Mouse (Mus musculus) hindbrain, embryonic 10.5 days (tissue): ENCODE measurements around the gene Ndufs7. TPM values are rescaled to one million over a fixed set of nuclear protein-coding genes. Genes with fewer than 3 reads are reported as not detected.
A peak's percentile ranks its signal among the peaks of the same experiment; 100 is the strongest.

Experiments
- DNase-seq: peaks from one replicate; pipeline ENCODE4 v3.0.0-alpha.2; 2017; ENCODE audit warnings: low spot score
- H3K27ac ChIP-seq: fragments of 300-500 bp; sonication (generic); 2 replicates; pipeline ENCODE4 v1.5.1; 2016; ENCODE audit warnings: mild to moderate bottlenecking, moderate library complexity
- H3K27me3 ChIP-seq: fragments of 300-500 bp; sonication (generic); 2 replicates; pipeline ENCODE4 v1.6.1; 2016; ENCODE audit warnings: mild to moderate bottlenecking; ENCODE audit not compliant: poor library complexity, insufficient read depth, severe bottlenecking
- H3K36me3 ChIP-seq: fragments of 300-500 bp; sonication (generic); 2 replicates; pipeline ENCODE4 v1.6.1; 2016; ENCODE audit warnings: mild to moderate bottlenecking, moderate library complexity
- H3K4me1 ChIP-seq: fragments of 300-500 bp; sonication (generic); replicated peaks from 2 replicates; pipeline ENCODE4 v1.6.1; 2016; ENCODE audit warnings: mild to moderate bottlenecking
- H3K4me3 ChIP-seq: fragments of 300-500 bp; sonication (generic); 2 replicates; pipeline ENCODE4 v1.5.1; 2016; ENCODE audit warnings: mild to moderate bottlenecking, moderate library complexity
- H3K9me3 ChIP-seq: fragments of 300-500 bp; sonication (generic); 2 replicates; pipeline ENCODE4 v1.6.1; 2016; ENCODE audit warnings: mild to moderate bottlenecking, moderate library complexity
- WGBS: fragments of 180-500 bp; shearing (Covaris S2); methylation state at CpG from one replicate; pipeline ENCODE4 v1.1.7; 2016; 5-methylcytosine and 5-hydroxymethylcytosine counted together
- polyA plus RNA-seq: library from polyadenylated mRNA; unstranded; fragments of >200 nt; fragmentation: Nextera tagmentation; extraction: Ambion mirVana; gene quantifications from 2 replicates; pipeline ENCODE4 v1.2.1, GENCODE M21; 2016

The Ndufs7 gene
- polyA plus RNA-seq, 1 experiment from 2014 or later, result 313 TPM

DNA sequence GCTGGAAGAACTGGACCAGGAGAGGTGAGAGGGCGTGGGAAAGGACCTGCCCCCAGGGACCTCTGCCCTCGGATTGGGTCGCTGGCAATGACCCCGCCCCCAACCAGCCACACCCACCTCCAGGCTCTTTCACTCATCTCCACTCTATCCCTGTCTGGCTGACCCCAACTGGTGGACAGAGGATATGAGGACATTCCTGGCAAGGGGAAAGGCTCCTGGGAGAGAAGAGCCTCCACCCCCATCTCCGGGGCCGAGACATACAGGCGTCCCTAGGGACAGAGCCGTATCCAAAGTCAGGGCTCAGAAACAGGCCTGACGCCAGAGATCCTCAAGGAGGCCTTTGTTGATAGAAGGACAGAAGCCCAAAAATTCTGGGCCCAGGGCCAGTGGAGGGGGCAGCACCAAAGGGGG lies 53.6 kb downstream of the Ndufs7 start:
- peak overlapping the region; percentile 96 for H3K27ac ChIP-seq
- no peaks in the 10 kb centered on the region for H3K9me3 ChIP-seq
- peaks cover 92% of the 10 kb centered on the region for H3K27me3 ChIP-seq
- 5% methylated on average over 9 of the region's 9 CpGs for WGBS
- DNase-seq, result peak; percentile 73
- H3K36me3 ChIP-seq, result peaks cover 51% of the 10 kb centered on the region
- peaks cover 64% of the 10 kb centered on the region for H3K4me1 ChIP-seq
- peak overlapping the region; percentile 68 for H3K4me3 ChIP-seq

DNA sequence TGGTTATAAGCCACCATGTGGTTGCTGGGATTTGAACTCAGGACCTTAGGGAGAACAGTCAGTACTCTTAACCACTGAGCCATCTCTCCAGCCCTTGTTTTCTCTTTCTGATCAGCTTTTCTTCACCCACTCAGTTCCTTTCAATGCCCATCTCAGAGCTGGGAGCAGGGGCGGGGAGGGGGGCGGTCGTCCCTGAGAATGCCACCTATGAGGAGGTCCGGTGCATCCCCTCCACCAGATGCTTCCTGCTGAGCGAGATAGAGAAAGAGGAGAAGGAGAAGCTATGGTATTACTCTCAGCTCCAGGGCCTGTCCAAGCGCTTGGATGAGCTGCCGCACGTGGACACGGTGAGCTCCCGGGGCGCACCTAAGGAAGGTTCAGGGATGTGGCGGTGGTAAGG lies 55.5 kb downstream of the Ndufs7 start:
- Histone ChIP-seq H3K27me3 (peaks cover 85% of the 10 kb centered on the region), H3K9me3 (no peaks in the 10 kb centered on the region), H3K36me3 (peaks cover 71% of the 10 kb centered on the region), H3K27ac (no peak overlapping the region), H3K4me3 (peak overlapping the region; percentile 29), H3K4me1 (peaks cover 44% of the 10 kb centered on the region)
- DNase-seq, result no peak
- WGBS, result 26% methylated on average over 12 of the region's 12 CpGs

DNA sequence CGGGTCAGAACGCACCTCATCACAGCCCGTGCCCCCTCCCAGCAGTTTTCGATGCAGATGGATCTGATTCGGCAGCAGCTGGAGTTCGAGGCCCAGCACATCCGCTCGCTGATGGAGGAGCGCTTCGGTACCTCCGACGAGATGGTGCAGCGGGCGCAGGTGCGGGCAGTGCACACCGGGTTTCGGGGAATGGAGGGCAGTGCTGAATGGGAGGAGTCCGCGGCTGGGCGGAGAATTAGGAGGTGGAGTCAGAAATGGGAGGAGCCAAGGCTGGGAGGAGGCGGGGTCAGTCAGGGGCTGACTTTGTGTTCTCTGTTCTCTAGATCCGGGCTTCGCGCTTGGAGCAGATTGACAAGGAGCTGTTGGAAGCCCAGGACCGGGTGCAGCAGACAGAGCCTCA lies 55.9 kb downstream of the Ndufs7 start:
- 18% methylated on average over 25 of the region's 25 CpGs for WGBS
- Histone ChIP-seq H3K27ac (no peak overlapping the region), H3K4me3 (peak overlapping the region; percentile 29), H3K36me3 (peaks cover 74% of the 10 kb centered on the region), H3K9me3 (no peaks in the 10 kb centered on the region), H3K4me1 (peaks cover 40% of the 10 kb centered on the region), H3K27me3 (peaks cover 81% of the 10 kb centered on the region)
- DNase-seq, result no peak

Other genes starting within 250 kb of the Ndufs7 start
- 8.4 and 9.0 TPM in 2 replicates for gene Arhgap45, start 232.5 kb upstream of the Ndufs7 start, polyA plus RNA-seq
- 261 and 268 TPM in 2 replicates for gene Polr2e, start 209.3 kb upstream of the Ndufs7 start, polyA plus RNA-seq
- 681 and 705 TPM in 2 replicates for gene Gpx4, start 202.0 kb upstream of the Ndufs7 start, polyA plus RNA-seq
- 16.8 and 17.2 TPM in 2 replicates for gene Sbno2, start 143.6 kb upstream of the Ndufs7 start, polyA plus RNA-seq
- gene Stk11, start 133.3 kb upstream of the Ndufs7 start, polyA plus RNA-seq, result 18.5 and 21.1 TPM in 2 replicates
- gene Atp5d, start 110.5 kb upstream of the Ndufs7 start, polyA plus RNA-seq, result 484 and 504 TPM in 2 replicates
- 7.1 and 15.0 TPM in 2 replicates for gene Cbarp, start 108.3 kb upstream of the Ndufs7 start, polyA plus RNA-seq
- gene Midn, start 100.8 kb upstream of the Ndufs7 start, polyA plus RNA-seq, result 22.3 and 24.6 TPM in 2 replicates
- 95.3 and 153 TPM in 2 replicates for gene Cirbp, start 83.1 kb upstream of the Ndufs7 start, polyA plus RNA-seq
- gene 1600002K03Rik, start 76.2 kb upstream of the Ndufs7 start, polyA plus RNA-seq, result 12.9 and 14.4 TPM in 2 replicates
- 41.3 and 43.7 TPM in 2 replicates for gene Efna2, start 69.6 kb upstream of the Ndufs7 start, polyA plus RNA-seq
- gene Mum1, start 22.7 kb upstream of the Ndufs7 start, polyA plus RNA-seq, result 63.6 and 102 TPM in 2 replicates
- gene Gamt, start 11.9 kb downstream of the Ndufs7 start, polyA plus RNA-seq, result 38.3 and 45.1 TPM in 2 replicates
- gene Dazap1, start 12.4 kb downstream of the Ndufs7 start, polyA plus RNA-seq, result 51.0 and 51.2 TPM in 2 replicates
- gene Rps15, start 43.3 kb downstream of the Ndufs7 start, polyA plus RNA-seq, result 971 and 1,039 TPM in 2 replicates
- 30.4 and 86.1 TPM in 2 replicates for gene Apc2, start 46.9 kb downstream of the Ndufs7 start, polyA plus RNA-seq
- 55.6 and 60.9 TPM in 2 replicates for gene 2310011J03Rik, start 71.4 kb downstream of the Ndufs7 start, polyA plus RNA-seq
- 3.3 and 3.9 TPM in 2 replicates for gene Pcsk4, start 80.4 kb downstream of the Ndufs7 start, polyA plus RNA-seq
- gene Reep6, start 80.8 kb downstream of the Ndufs7 start, polyA plus RNA-seq, result 7.2 and 11.2 TPM in 2 replicates
- gene Adamtsl5, start 99.3 kb downstream of the Ndufs7 start, polyA plus RNA-seq, result 0.45 and 1.3 TPM in 2 replicates
- 0.22 and 0.44 TPM in 2 replicates for gene Plk5, start 107.3 kb downstream of the Ndufs7 start, polyA plus RNA-seq
- gene Mex3d, start 138.5 kb downstream of the Ndufs7 start, polyA plus RNA-seq, result 7.2 and 8.8 TPM in 2 replicates
- gene Mbd3, start 150.4 kb downstream of the Ndufs7 start, polyA plus RNA-seq, result 341 and 365 TPM in 2 replicates
- 648 and 654 TPM in 2 replicates for gene Uqcr11, start 157.7 kb downstream of the Ndufs7 start, polyA plus RNA-seq
- gene Tcf3, start 184.5 kb downstream of the Ndufs7 start, polyA plus RNA-seq, result 191 and 198 TPM in 2 replicates
- 1.1 and 2.0 TPM in 2 replicates for gene Onecut3, start 245.7 kb downstream of the Ndufs7 start, polyA plus RNA-seq